Mouse (Mus musculus) stomach, embryonic 15.5 days (tissue): Measurements from ENCODE around the gene Zfp553. TPM values are rescaled to one million over a fixed set of nuclear protein-coding genes. Genes with fewer than 3 reads are reported as not detected.
A peak's percentile ranks its signal among the peaks of the same experiment; 100 is the strongest.

Experiments
- ATAC-seq: fragments of 200-750 bp; cut with Nextera tagmentation; 2 replicates; pipeline ENCODE4 v1.8.0; 2017; ENCODE audit warnings: low read depth, moderate number of reproducible peaks, moderate TSS enrichment; ENCODE audit not compliant: insufficient read depth, low FRiP score
- H3K27ac ChIP-seq: fragments of 300-500 bp; sonication (generic); 2 replicates; pipeline ENCODE4 v1.5.1; 2015; ENCODE audit warnings: mild to moderate bottlenecking, inconsistent platforms
- H3K27me3 ChIP-seq: fragments of 300-500 bp; sonication (generic); replicated peaks from 2 replicates; pipeline ENCODE4 v1.6.1; 2015; ENCODE audit warnings: inconsistent platforms
- H3K36me3 ChIP-seq: fragments of 300-500 bp; sonication (generic); 2 replicates; pipeline ENCODE4 v1.6.1; 2015; ENCODE audit warnings: inconsistent platforms
- H3K4me1 ChIP-seq: fragments of 300-500 bp; sonication (generic); 2 replicates; pipeline ENCODE4 v1.6.1; 2015; ENCODE audit warnings: inconsistent platforms
- H3K4me2 ChIP-seq: fragments of 300-500 bp; sonication (generic); 2 replicates; pipeline ENCODE4 v1.6.1; 2015; ENCODE audit warnings: mild to moderate bottlenecking, inconsistent platforms
- H3K4me3 ChIP-seq: fragments of 300-500 bp; sonication (generic); replicated peaks from 2 replicates; pipeline ENCODE4 v1.5.1; 2015; ENCODE audit warnings: inconsistent platforms
- H3K9ac ChIP-seq: fragments of 300-500 bp; sonication (generic); 2 replicates; pipeline ENCODE4 v1.6.1; 2015; ENCODE audit warnings: inconsistent platforms
- H3K9me3 ChIP-seq: fragments of 300-500 bp; sonication (generic); 2 replicates; pipeline ENCODE4 v1.6.1; 2016; ENCODE audit warnings: inconsistent platforms
- WGBS: fragments of 180-500 bp; shearing (Covaris S2); methylation state at CpG from one replicate; pipeline ENCODE4 v1.1.7; 2015; 5-methylcytosine and 5-hydroxymethylcytosine counted together
- polyA plus RNA-seq: library from polyadenylated mRNA; unstranded; fragments of >200 nt; fragmentation: Nextera tagmentation; extraction: Ambion mirVana; gene quantifications from 2 replicates; pipeline ENCODE4 v1.2.1, GENCODE M21; 2015

The Zfp553 gene
- polyA plus RNA-seq, 1 experiment from 2014 or later, result 33.9 TPM

GRCm38 (mm10) chr7:127195544-127196295, 37.1 kb upstream of the Zfp553 start, which contains the start of gene Cd2bp2:
TSS of gene Cd2bp2 (minus strand) at chr7:127196050.
- under 1% methylated on average over 51 of the region's 51 CpGs for WGBS

GRCm38 (mm10) chr7:127196484-127196883, 36.4 kb upstream of the Zfp553 start:
- WGBS, result 56% methylated on average over 11 of the region's 11 CpGs

More at GRCm38 (mm10) chr7:127195544-127196295, 37.1 kb upstream of the Zfp553 start, which contains the start of gene Cd2bp2:
- ATAC-seq, result peak; percentile 95
- no peaks in the 10 kb centered on the region for H3K9me3 ChIP-seq
- peak within 1 kb of the TSS; percentile 86 for H3K4me2 ChIP-seq
- peak within 1 kb of the TSS; percentile 87 for H3K27ac ChIP-seq
- H3K4me3 ChIP-seq, result peak within 1 kb of the TSS; percentile 75
- H3K4me1 ChIP-seq, result peaks cover 20% of the 10 kb centered on the region
- peak within 1 kb of the TSS; percentile 51 for H3K9ac ChIP-seq
- peaks cover 58% of the 10 kb centered on the region for H3K36me3 ChIP-seq
- H3K27me3 ChIP-seq, result no peaks in the 10 kb centered on the region

GRCm38 (mm10) chr7:127206606-127207005, 26.3 kb upstream of the Zfp553 start:
- H3K4me2 ChIP-seq, result peak overlapping the region; percentile 88
- H3K4me3 ChIP-seq, result peak overlapping the region; percentile 97
- 45% methylated on average over 2 of the region's 2 CpGs for WGBS
- no peaks in the 10 kb centered on the region for H3K9me3 ChIP-seq
- no peak for ATAC-seq
- H3K9ac ChIP-seq, result peak overlapping the region; percentile 96
- no peaks in the 10 kb centered on the region for H3K27me3 ChIP-seq
- H3K27ac ChIP-seq, result peak overlapping the region; percentile 45; the same call in 1 of the 2 replicates
- peaks cover 11% of the 10 kb centered on the region for H3K36me3 ChIP-seq
- H3K4me1 ChIP-seq, result peaks cover 20% of the 10 kb centered on the region

More at GRCm38 (mm10) chr7:127196484-127196883, 36.4 kb upstream of the Zfp553 start:
- Histone ChIP-seq H3K4me3 (peak overlapping the region; percentile 75), H3K4me1 (peaks cover 20% of the 10 kb centered on the region), H3K9ac (peak overlapping the region; percentile 51), H3K27me3 (no peaks in the 10 kb centered on the region), H3K4me2 (peak overlapping the region; percentile 86), H3K36me3 (peaks cover 61% of the 10 kb centered on the region), H3K9me3 (no peaks in the 10 kb centered on the region), H3K27ac (peak overlapping the region; percentile 87)
- no peak for ATAC-seq

- peak overlapping the region; percentile 89 for H3K27ac ChIP-seq
- WGBS, result under 1% methylated on average over 53 of the region's 53 CpGs
- peak overlapping the region; percentile 96 for H3K9ac ChIP-seq
- peak overlapping the region; percentile 97 for H3K4me3 ChIP-seq
- peaks cover 7% of the 10 kb centered on the region; the same call in 1 of the 2 replicates for H3K36me3 ChIP-seq
- peaks cover 20% of the 10 kb centered on the region for H3K4me1 ChIP-seq
- H3K4me2 ChIP-seq, result peak overlapping the region; percentile 88
- no peaks in the 10 kb centered on the region for H3K27me3 ChIP-seq
- ATAC-seq, result no peak
- H3K9me3 ChIP-seq, result no peaks in the 10 kb centered on the region
These were observed 25.2 kb upstream of the Zfp553 start for GRCm38 (mm10) chr7:127207374-127208294.

- Histone ChIP-seq H3K4me3 (peak within 1 kb of the TSS; percentile 97), H3K9ac (peak within 1 kb of the TSS; percentile 96), H3K27me3 (no peaks in the 10 kb centered on the region), H3K27ac (peak within 1 kb of the TSS; percentile 89), H3K9me3 (no peaks in the 10 kb centered on the region), H3K4me1 (peaks cover 20% of the 10 kb centered on the region), H3K4me2 (peak within 1 kb of the TSS; percentile 88), H3K36me3 (peaks cover under 1% of the 10 kb centered on the region; the same call in 1 of the 2 replicates)
- 1% methylated on average over 30 of the region's 44 CpGs for WGBS
- ATAC-seq, result peak; percentile 47
These were observed 24.6 kb upstream of the Zfp553 start, which contains the start of gene Tbc1d10b for GRCm38 (mm10) chr7:127208295-127208552. TSS of gene Tbc1d10b (minus strand) at chr7:127208468.

- peak; percentile 92 for ATAC-seq
- Histone ChIP-seq H3K4me1 (peaks cover 20% of the 10 kb centered on the region), H3K4me3 (peak within 1 kb of the TSS; percentile 97), H3K9me3 (no peaks in the 10 kb centered on the region), H3K9ac (peak within 1 kb of the TSS; percentile 96), H3K36me3 (no peaks in the 10 kb centered on the region), H3K27me3 (no peaks in the 10 kb centered on the region), H3K27ac (peak within 1 kb of the TSS; percentile 89), H3K4me2 (peak within 1 kb of the TSS; percentile 88)
- 0% methylated on average over 39 of the region's 44 CpGs for WGBS
These were observed 24.1 kb upstream of the Zfp553 start, which contains the start of gene Mylpf for GRCm38 (mm10) chr7:127208553-127209438. TSS of gene Mylpf (plus strand) at chr7:127208890.

GRCm38 (mm10) chr7:127209851-127210250, 23.0 kb upstream of the Zfp553 start:
- ATAC-seq, result no peak
- no peak overlapping the region for H3K4me3 ChIP-seq
- WGBS, result 76% methylated on average over 5 of the region's 5 CpGs

GRCm38 (mm10) chr7:127210266-127210665, 22.6 kb upstream of the Zfp553 start:
- H3K4me2 ChIP-seq, result no peak overlapping the region
- H3K27me3 ChIP-seq, result no peaks in the 10 kb centered on the region
- no peaks in the 10 kb centered on the region for H3K9me3 ChIP-seq
- no peaks in the 10 kb centered on the region for H3K36me3 ChIP-seq
- H3K4me1 ChIP-seq, result peaks cover 22% of the 10 kb centered on the region
- no peak for ATAC-seq
- no peak overlapping the region for H3K9ac ChIP-seq
- WGBS, result 89% methylated on average over 4 of the region's 4 CpGs
- H3K27ac ChIP-seq, result no peak overlapping the region
- H3K4me3 ChIP-seq, result no peak overlapping the region

More at GRCm38 (mm10) chr7:127209851-127210250, 23.0 kb upstream of the Zfp553 start:
- H3K4me1 ChIP-seq, result peaks cover 22% of the 10 kb centered on the region
- no peaks in the 10 kb centered on the region for H3K36me3 ChIP-seq
- no peaks in the 10 kb centered on the region for H3K27me3 ChIP-seq
- H3K9ac ChIP-seq, result no peak overlapping the region
- H3K27ac ChIP-seq, result peak overlapping the region; percentile 85; the same call in 1 of the 2 replicates
- H3K4me2 ChIP-seq, result peak overlapping the region; percentile 73
- no peaks in the 10 kb centered on the region for H3K9me3 ChIP-seq

GRCm38 (mm10) chr7:127211014-127211745, 21.7 kb upstream of the Zfp553 start:
- Histone ChIP-seq H3K9me3 (no peaks in the 10 kb centered on the region), H3K27me3 (no peaks in the 10 kb centered on the region), H3K4me2 (no peak overlapping the region), H3K27ac (no peak overlapping the region), H3K9ac (no peak overlapping the region), H3K4me3 (no peak overlapping the region), H3K36me3 (no peaks in the 10 kb centered on the region), H3K4me1 (peaks cover 19% of the 10 kb centered on the region)
- 75% methylated on average over 5 of the region's 5 CpGs for WGBS
- ATAC-seq, result no peak

- 87% methylated on average over 12 of the region's 12 CpGs for WGBS
- Histone ChIP-seq H3K27ac (no peak overlapping the region), H3K4me3 (no peak overlapping the region), H3K4me1 (peaks cover 9% of the 10 kb centered on the region; the same call in 1 of the 2 replicates), H3K4me2 (no peak overlapping the region), H3K27me3 (no peaks in the 10 kb centered on the region), H3K36me3 (no peaks in the 10 kb centered on the region), H3K9ac (no peak overlapping the region), H3K9me3 (no peaks in the 10 kb centered on the region)
- ATAC-seq, result no peak
These were observed 20.2 kb upstream of the Zfp553 start for GRCm38 (mm10) chr7:127212432-127213250.
